Mouse (Mus musculus) spleen, adult 2 months (tissue): ENCODE results near the gene Hs3st2.

Source experiments
- CTCF ChIP-seq: fragments of 200-500 bp; IDR thresholded peaks from 2 replicates; pipeline ENCODE4 v1.5.1; 2011; ENCODE audit warnings: mild to moderate bottlenecking, inconsistent platforms; ENCODE audit not compliant: insufficient read depth, insufficient read length, insufficient replicate concordance; ENCODE audit errors: extremely low read depth
- POLR2A ChIP-seq: fragments of 200-500 bp; IDR thresholded peaks from 2 replicates; pipeline ENCODE4 v1.6.1; 2011; ENCODE audit warnings: low read depth, low read length, inconsistent platforms

DNA sequence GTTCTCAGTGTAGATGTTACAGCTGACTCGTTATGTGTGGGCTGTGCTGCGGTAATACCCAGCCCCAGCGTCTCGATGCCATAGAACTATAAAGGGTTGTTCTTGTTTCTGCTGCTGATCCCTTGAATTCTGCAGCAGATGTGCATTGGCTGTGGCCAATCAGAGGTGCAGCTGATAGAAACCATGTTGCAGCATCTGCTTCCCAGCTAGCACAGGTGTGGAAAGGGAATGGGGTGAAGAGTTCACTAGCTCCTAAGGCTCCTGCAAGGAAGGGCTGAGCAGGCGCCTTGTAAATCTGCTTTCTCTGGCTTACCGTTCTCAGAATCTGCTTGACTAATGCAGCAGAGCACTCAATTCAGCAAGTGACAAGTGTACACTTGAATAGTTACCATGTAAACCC lies 45.2 kb downstream of the Hs3st2 start:
- no peak for TF ChIP-seq CTCF
- no peak for TF ChIP-seq POLR2A
